Mouse (Mus musculus) B cell, adult 62 days (primary cell): ENCODE results near the gene Stra6l. TPM values are rescaled to one million over a fixed set of nuclear protein-coding genes. Genes with fewer than 3 reads are reported as not detected.

Source experiments
- total RNA-seq: library from RNA; stranded (reverse); gene quantifications from 4 replicates; pipeline ENCODE4 v1.2.4, GENCODE M21; 2023

The Stra6l gene
- not detected in 4 replicates for total RNA-seq

DNA sequence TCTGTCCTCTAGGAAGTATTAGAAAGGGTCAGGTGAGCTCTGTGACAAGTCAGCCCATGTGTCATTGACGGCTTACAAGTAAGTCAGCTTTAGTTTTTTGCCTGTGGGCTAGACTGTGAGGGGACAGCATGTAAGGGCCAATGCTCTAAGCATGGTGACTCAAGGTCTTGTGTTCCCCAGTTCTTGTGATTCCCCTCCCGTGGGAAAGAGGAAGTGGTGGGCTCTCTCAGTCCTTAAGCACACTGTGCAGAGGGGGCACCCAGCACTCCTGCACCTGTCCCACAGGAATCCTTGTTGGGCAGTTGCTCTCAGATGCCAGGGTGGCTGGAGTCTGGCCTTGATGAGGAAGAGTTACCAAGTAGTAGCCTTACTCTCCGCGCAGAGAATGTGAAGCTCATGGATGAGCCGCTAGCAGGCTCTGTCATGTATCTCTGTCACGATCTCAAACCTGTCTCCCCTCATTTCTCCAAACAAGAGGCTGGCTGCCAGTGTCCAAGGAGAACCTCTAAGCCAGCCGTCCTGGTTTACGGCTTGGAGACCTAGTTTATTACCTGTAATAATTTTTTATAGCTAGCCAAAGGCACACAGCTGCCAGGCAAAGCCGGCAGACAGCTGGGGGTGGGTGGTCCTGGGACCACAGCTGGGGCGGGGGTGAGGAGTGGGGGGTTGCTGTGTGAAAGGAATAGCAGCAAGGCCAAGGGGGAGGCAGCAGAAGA is at the start of gene Stra6l:
Stra6l (plus strand) TSS at position 556 of the 716 bp plus-strand sequence.

DNA sequence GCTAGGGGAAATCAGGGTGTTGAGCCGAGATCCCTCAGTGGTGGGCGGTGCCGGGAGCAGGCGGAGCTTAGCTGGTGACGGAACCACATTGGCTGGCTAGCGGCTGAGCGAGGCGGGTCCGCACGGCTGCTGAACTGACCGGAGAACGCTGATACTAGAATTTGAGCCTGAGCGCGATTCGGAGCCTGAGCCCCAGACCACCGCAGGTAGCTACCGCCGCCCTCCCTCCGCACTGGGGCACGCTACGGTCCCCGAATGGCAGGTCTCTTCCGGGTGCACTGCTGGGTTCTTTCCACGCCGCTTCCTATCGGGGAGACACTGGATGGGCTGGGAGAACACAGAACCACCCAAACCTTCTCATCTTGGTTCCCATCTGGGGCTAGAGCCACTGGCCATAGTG is 49.5 kb upstream of the Stra6l start, which contains the start of gene Aldh1b1:
Aldh1b1 (plus strand) TSS at position 59 of the 400 bp plus-strand sequence.

DNA sequence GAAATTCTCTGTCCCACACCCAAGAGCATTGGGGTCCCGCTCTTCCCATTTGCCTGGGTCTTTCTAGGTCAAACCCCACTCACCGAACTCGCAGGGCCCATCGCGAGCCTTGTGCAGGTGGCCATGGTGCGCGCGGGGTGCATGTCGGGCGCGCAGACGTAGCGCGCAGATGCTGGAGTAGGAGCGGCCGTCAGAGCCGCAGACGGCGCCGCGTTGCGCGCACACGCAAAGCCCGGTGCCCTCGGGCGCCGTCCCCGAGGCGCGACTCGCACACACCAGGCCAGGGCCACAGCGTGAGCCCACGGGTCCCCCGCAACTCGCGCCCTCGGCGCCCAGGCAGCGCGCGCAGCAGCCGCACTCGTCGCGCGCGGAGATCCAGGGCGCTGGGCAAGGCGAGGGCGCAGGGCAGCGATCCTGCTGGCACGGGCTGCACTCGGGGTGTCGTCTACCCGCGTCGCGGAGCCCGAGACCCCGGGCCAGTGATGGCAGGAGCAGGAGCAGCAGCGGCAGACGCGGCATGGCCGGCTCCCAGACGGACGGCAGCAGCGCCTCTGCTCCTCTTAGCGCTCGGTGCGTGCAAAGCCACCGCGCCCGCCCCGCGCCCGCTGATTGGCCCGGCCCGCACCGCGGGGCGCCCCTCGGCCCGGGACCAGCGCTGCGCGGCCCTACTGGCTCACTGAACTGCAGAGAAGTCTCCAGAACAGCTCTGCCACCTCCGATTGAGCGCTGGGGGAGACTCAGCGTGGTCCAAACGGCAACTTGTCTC is 22.0 kb upstream of the Stra6l start, which contains the start of gene Igfbpl1:
Igfbpl1 (minus strand) TSS at position 649 of the 766 bp plus-strand sequence.

DNA sequence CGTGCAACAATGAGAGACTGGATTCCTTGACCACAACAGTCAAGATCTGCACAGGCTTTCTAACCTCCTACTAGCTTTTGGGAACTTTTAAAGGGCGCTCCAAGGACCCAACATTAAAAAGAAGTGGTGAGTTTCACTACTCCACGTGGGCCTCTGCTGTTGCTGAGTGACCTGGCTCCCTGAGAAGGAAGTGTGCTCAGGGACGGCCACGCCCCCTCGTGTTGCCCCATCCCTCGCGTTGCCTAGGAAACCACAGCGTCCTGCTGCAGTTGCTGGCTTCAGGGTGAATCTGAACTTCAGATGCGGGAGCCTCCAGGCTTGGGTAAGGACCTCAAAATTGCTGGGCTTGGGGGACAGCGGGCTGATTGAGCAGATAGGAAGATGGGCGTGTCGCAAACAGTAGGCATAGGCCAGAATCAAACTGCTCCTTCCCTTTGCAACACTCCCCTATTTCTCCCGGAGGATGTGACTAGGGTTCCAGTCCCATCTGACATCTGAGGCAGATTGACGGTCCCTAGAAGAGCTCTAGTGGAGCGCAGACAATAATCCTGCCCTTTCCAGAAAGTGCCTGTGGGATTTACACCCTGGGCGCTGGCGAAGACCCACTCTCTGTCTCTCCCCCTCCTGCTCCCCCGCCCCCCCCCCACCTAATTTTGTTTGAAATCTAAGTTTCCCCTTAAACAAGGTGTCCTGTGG is 41.8 kb downstream of the Stra6l start, which contains the start of gene Ccdc180:
Ccdc180 (plus strand) TSS at position 238 of the 696 bp plus-strand sequence.

Other genes with a start within 250 kb of the Stra6l start
- gene Aldh1b1, start 49.6 kb upstream of the Stra6l start, total RNA-seq = 4.7 to 10.7 TPM (median 5.9 TPM) in 4 replicates
- not detected in 4 replicates for gene Igfbpl1, start 21.7 kb upstream of the Stra6l start, total RNA-seq
- gene Ccdc180, start 41.6 kb downstream of the Stra6l start, total RNA-seq = 0.23 to 0.72 TPM (median 0.56 TPM) in 4 replicates
- 16.2 to 18.5 TPM (median 17.6 TPM) in 4 replicates for gene Tdrd7, start 116.7 kb downstream of the Stra6l start, total RNA-seq
- gene Tmod1, start 190.3 kb downstream of the Stra6l start, total RNA-seq = not detected in 4 replicates